Mouse (Mus musculus): ENCODE data around the gene Gria2. TPM values are rescaled to one million over a fixed set of nuclear protein-coding genes. Genes with fewer than 3 reads are reported as not detected.

Gria2 gene
- polyA plus RNA-seq, 1 experiment from 2014 or later = 0.02 TPM

DNA sequence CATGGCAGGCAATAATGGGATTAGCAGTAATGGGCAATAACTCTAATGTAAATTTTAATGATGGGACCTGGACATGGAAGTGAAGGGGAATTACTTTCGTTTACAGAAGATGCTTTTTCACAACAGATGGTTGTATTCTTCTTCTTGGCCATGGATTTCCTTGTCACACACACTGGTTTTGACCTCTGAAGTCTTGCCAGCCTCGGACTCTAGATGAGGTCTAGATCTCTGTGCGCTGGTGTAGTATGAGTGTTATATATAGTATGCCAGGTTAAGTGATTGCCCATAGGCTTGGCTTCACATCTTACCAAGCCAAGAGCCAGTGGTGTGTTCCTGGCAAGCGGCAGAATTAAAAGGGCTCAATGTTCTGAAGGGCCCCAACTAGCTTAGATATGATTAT, 43.7 kb downstream of the Gria2 start:
- no peak for ATAC-seq (ENCODE audit: low read depth)
- no peak overlapping the region for H3K4me2 ChIP-seq (ENCODE audit: low read depth, low read length)
- H3K36me3 ChIP-seq (ENCODE audit: control insufficient read depth, insufficient read depth) = no peaks in the 10 kb centered on the region
- no peak overlapping the region for H3K9ac ChIP-seq (ENCODE audit: low read depth, low read length)
- no peak overlapping the region for H3K4me3 ChIP-seq (ENCODE audit: low read depth, low read length)
- H3K27ac ChIP-seq (ENCODE audit: low read length) = no peak overlapping the region
- H3K4me1 ChIP-seq (ENCODE audit: control insufficient read depth, low read depth, low read length) = no peaks in the 10 kb centered on the region
- no peaks in the 10 kb centered on the region for H3K27me3 ChIP-seq (ENCODE audit: control insufficient read depth, insufficient read depth, low read depth, low read length)
- H3K9me3 ChIP-seq (replicated peaks; ENCODE audit: control insufficient read depth, low read length) = no peaks in the 10 kb centered on the region
- 62% methylated on average over 4 of the region's 4 CpGs for WGBS (ENCODE audit: insufficient replicate concordance)

DNA sequence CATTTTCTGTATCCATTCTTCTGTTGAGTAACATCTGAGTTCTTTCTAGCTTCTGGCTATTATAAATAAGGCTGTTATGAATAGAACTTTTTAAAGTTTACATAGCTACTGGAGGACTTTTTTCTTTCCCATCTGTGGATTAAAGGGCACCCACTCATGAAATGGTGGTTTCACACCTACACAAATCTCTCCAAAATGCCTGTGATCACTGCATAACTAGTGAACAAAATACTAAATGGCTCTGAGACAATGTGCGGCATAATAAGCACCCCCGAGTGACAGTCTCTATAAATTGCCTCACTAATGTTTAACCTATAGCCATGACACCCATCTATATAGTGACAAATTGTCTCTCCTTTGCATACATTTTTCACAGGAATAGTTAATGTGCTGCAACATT, 44.3 kb downstream of the Gria2 start:
- H3K27ac ChIP-seq (ENCODE audit: low read length) = no peak overlapping the region
- WGBS (ENCODE audit: insufficient replicate concordance) = 73% methylated on average over 2 of the region's 2 CpGs
- no peaks in the 10 kb centered on the region for H3K27me3 ChIP-seq (ENCODE audit: control insufficient read depth, insufficient read depth, low read depth, low read length)
- no peak for ATAC-seq (ENCODE audit: low read depth)
- no peak overlapping the region for H3K9ac ChIP-seq (ENCODE audit: low read depth, low read length)
- H3K9me3 ChIP-seq (replicated peaks; ENCODE audit: control insufficient read depth, low read length) = no peaks in the 10 kb centered on the region
- H3K4me2 ChIP-seq (ENCODE audit: low read depth, low read length) = no peak overlapping the region
- no peaks in the 10 kb centered on the region for H3K4me1 ChIP-seq (ENCODE audit: control insufficient read depth, low read depth, low read length)
- H3K4me3 ChIP-seq (ENCODE audit: low read depth, low read length) = no peak overlapping the region
- no peaks in the 10 kb centered on the region for H3K36me3 ChIP-seq (ENCODE audit: control insufficient read depth, insufficient read depth)

DNA sequence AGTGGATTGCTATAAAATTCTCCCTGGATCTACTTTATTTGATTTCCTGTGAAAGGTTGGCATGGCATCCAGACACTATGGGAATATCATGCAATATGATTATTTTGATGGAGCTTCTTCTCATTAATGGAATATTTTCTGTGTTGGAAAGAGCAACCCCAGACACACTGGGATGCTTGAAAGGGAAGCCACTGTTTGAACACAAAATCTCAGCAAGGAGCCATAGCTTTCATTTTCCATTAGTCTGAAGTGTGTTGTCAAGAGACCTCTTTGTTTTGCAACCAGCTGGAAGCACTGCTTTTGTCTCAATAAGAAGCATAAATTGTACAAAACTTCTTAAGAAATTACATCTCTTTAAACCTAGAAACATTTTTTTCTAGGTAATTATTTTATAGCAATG, 51.8 kb downstream of the Gria2 start:
- H3K27me3 ChIP-seq (ENCODE audit: control insufficient read depth, insufficient read depth, low read depth, low read length) = no peaks in the 10 kb centered on the region
- no peak overlapping the region for H3K4me3 ChIP-seq (ENCODE audit: low read depth, low read length)
- H3K4me1 ChIP-seq (ENCODE audit: control insufficient read depth, low read depth, low read length) = no peaks in the 10 kb centered on the region
- ATAC-seq (ENCODE audit: low read depth) = no peak
- H3K9ac ChIP-seq (ENCODE audit: low read depth, low read length) = no peak overlapping the region
- H3K36me3 ChIP-seq (ENCODE audit: control insufficient read depth, insufficient read depth) = no peaks in the 10 kb centered on the region
- H3K9me3 ChIP-seq (replicated peaks; ENCODE audit: control insufficient read depth, low read length) = no peaks in the 10 kb centered on the region
- H3K4me2 ChIP-seq (ENCODE audit: low read depth, low read length) = no peak overlapping the region
- H3K27ac ChIP-seq (ENCODE audit: low read length) = no peak overlapping the region

DNA sequence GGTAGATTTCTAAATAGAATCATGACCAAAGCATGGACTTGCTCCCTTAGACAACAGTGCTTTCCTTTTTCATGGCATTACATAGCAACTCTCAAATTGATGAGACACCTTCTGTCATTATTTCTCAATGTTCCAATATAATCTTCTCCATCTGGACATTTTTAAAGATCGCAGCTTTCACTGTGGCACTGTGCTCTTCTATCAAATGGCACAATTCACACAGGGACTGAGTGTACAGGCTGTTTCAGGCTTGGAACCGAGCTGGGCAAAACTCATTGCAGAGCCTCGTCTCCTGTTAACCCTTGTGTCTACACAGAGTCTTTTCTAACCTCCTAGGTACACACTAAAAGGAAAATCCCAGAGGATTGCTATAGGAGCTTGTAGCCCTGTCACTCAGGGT, 77.4 kb downstream of the Gria2 start:
- H3K27ac ChIP-seq (ENCODE audit: low read length) = no peak overlapping the region
- WGBS (ENCODE audit: insufficient replicate concordance) = 48% methylated on average over 3 of the region's 3 CpGs

DNA sequence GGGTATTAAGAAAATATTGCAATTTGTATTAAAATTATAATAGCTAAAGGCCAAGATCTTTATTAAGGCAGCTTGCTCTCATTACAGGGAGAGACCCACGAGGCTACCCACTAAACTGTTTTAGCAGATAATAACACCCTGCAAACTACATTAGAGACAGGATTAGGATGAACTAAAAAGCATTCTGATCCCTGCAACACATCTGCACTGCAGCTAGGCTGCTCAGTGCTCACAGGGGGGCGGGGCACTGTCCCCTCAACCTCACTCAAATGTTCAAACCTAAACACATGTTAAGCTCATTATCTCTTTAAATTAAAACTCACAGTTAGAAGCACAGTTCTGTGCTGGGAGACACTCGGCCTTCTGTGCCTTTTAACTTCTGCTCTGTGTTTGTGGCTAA, 89.5 kb downstream of the Gria2 start:
- Histone ChIP-seq H3K4me2 (ENCODE audit: low read depth, low read length) (no peak overlapping the region), H3K9ac (ENCODE audit: low read depth, low read length) (no peak overlapping the region), H3K9me3 (replicated peaks; ENCODE audit: control insufficient read depth, low read length) (no peaks in the 10 kb centered on the region), H3K36me3 (ENCODE audit: control insufficient read depth, insufficient read depth) (no peaks in the 10 kb centered on the region), H3K4me3 (ENCODE audit: low read depth, low read length) (no peak overlapping the region), H3K27ac (ENCODE audit: low read length) (no peak overlapping the region), H3K27me3 (ENCODE audit: control insufficient read depth, insufficient read depth, low read depth, low read length) (no peaks in the 10 kb centered on the region), H3K4me1 (ENCODE audit: control insufficient read depth, low read depth, low read length) (no peaks in the 10 kb centered on the region)
- 34% methylated on average over 3 of the region's 3 CpGs for WGBS (ENCODE audit: insufficient replicate concordance)
- ATAC-seq (ENCODE audit: low read depth) = no peak

More for the DNA sequence above, 77.4 kb downstream of the Gria2 start:
- H3K4me3 ChIP-seq (ENCODE audit: low read depth, low read length) = no peak overlapping the region
- no peak overlapping the region for H3K9ac ChIP-seq (ENCODE audit: low read depth, low read length)
- no peaks in the 10 kb centered on the region for H3K27me3 ChIP-seq (ENCODE audit: control insufficient read depth, insufficient read depth, low read depth, low read length)
- H3K4me2 ChIP-seq (ENCODE audit: low read depth, low read length) = no peak overlapping the region
- H3K9me3 ChIP-seq (replicated peaks; ENCODE audit: control insufficient read depth, low read length) = no peaks in the 10 kb centered on the region
- no peaks in the 10 kb centered on the region for H3K4me1 ChIP-seq (ENCODE audit: control insufficient read depth, low read depth, low read length)
- ATAC-seq (ENCODE audit: low read depth) = no peak
- H3K36me3 ChIP-seq (ENCODE audit: control insufficient read depth, insufficient read depth) = no peaks in the 10 kb centered on the region

DNA sequence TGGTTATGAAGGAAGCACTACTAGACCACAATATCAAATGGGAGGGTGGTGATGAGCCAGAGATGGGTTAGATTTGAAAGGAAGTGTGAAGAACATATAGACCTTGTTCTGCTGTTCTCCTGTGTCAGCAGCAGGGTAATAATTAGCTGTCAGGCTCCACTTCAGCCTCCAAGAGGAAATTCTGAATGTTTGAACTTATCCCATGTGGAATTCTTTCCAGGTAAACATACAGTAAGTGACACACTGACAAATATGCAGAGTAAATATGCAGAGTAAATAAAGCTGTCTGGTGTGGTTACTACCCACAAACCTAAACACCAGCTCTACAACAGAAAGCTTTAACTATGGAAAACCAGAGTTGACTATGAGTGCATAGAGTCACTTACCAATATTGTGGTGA, 93.6 kb downstream of the Gria2 start:
- Histone ChIP-seq H3K4me3 (ENCODE audit: low read depth, low read length) (no peak overlapping the region), H3K36me3 (ENCODE audit: control insufficient read depth, insufficient read depth) (no peaks in the 10 kb centered on the region), H3K4me2 (ENCODE audit: low read depth, low read length) (no peak overlapping the region), H3K9ac (ENCODE audit: low read depth, low read length) (no peak overlapping the region), H3K4me1 (ENCODE audit: control insufficient read depth, low read depth, low read length) (no peaks in the 10 kb centered on the region), H3K9me3 (replicated peaks; ENCODE audit: control insufficient read depth, low read length) (no peaks in the 10 kb centered on the region), H3K27me3 (ENCODE audit: control insufficient read depth, insufficient read depth, low read depth, low read length) (no peaks in the 10 kb centered on the region), H3K27ac (ENCODE audit: low read length) (no peak overlapping the region)
- ATAC-seq (ENCODE audit: low read depth) = peak; percentile 65

DNA sequence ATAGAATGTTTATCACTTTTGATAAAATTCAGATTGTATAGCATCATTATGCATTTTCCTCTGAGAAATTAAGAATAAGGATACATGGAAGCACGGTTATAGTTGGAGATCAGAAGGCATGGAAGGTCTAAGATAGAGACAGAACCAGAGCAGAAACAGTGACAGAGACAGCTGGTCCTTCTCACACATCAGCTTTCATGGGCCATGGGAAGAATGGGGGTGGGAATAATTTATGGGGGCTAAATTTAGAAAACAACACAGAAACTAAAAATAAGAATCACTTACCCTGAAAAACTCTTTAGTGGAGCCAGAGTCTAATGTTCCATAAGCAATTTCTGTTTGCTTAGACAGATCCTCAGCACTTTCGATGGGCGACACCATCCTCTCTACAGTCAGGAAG, 100.5 kb downstream of the Gria2 start:
- H3K4me2 ChIP-seq (ENCODE audit: low read depth, low read length) = no peak overlapping the region
- no peaks in the 10 kb centered on the region for H3K36me3 ChIP-seq (ENCODE audit: control insufficient read depth, insufficient read depth)
- no peak for ATAC-seq (ENCODE audit: low read depth)
- no peaks in the 10 kb centered on the region for H3K9me3 ChIP-seq (replicated peaks; ENCODE audit: control insufficient read depth, low read length)
- no peaks in the 10 kb centered on the region for H3K4me1 ChIP-seq (ENCODE audit: control insufficient read depth, low read depth, low read length)
- no peaks in the 10 kb centered on the region for H3K27me3 ChIP-seq (ENCODE audit: control insufficient read depth, insufficient read depth, low read depth, low read length)
- H3K27ac ChIP-seq (ENCODE audit: low read length) = no peak overlapping the region
- 56% methylated on average over 3 of the region's 3 CpGs for whole genome bisulfite sequencing (ENCODE audit: insufficient replicate concordance)
- no peak overlapping the region for H3K9ac ChIP-seq (ENCODE audit: low read depth, low read length)
- H3K4me3 ChIP-seq (ENCODE audit: low read depth, low read length) = no peak overlapping the region

DNA sequence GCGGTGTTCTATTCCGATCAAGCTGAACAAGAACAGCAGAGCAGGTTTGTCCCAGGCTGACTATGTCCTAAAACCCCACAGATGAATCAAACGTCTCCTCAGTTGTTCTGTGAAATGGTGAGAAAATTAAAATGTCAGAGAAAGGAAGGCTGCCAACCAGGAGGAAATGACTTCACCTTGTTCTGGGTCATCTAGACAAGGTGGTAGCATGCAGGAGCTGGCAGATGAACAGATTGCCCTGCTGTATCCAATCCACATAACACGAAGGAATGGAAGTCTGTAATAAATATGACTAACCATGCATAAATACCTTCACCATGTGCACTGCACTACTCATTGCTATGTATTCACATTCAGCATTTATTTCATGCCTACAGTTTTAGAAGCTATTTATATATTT, 105.1 kb downstream of the Gria2 start:
- H3K36me3 ChIP-seq (ENCODE audit: control insufficient read depth, insufficient read depth) = no peaks in the 10 kb centered on the region

DNA sequence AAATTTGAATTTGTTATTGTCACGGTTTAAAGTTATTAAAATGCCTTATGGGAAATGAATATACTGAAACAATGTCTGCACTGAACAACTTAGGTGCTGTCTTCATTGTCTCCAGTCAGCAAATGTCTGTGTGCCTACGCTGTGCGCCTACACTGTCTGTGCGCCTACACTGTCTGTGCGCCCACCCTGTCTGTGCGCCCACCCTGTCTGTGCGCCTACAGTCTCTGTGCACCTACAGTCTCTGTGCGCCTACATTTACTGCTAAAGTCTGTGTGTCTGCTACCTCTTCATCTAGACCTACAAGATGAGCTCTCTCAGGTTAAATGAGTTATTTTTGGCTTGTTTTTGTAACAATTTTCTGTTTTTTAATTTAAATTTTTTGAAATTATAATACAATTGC, 107.7 kb downstream of the Gria2 start:
- WGBS (ENCODE audit: insufficient replicate concordance) = 74% methylated on average over 8 of the region's 8 CpGs
- H3K9me3 ChIP-seq (replicated peaks; ENCODE audit: control insufficient read depth, low read length) = no peaks in the 10 kb centered on the region
- no peak overlapping the region for H3K27ac ChIP-seq (ENCODE audit: low read length)

More for the DNA sequence above, 105.1 kb downstream of the Gria2 start:
- Histone ChIP-seq H3K9ac (ENCODE audit: low read depth, low read length) (no peak overlapping the region), H3K9me3 (replicated peaks; ENCODE audit: control insufficient read depth, low read length) (no peaks in the 10 kb centered on the region), H3K4me3 (ENCODE audit: low read depth, low read length) (no peak overlapping the region), H3K4me2 (ENCODE audit: low read depth, low read length) (no peak overlapping the region), H3K4me1 (ENCODE audit: control insufficient read depth, low read depth, low read length) (no peaks in the 10 kb centered on the region), H3K27ac (ENCODE audit: low read length) (no peak overlapping the region), H3K27me3 (ENCODE audit: control insufficient read depth, insufficient read depth, low read depth, low read length) (no peaks in the 10 kb centered on the region)
- no peak for ATAC-seq (ENCODE audit: low read depth)
- WGBS (ENCODE audit: insufficient replicate concordance) = 70% methylated on average over 4 of the region's 4 CpGs

DNA sequence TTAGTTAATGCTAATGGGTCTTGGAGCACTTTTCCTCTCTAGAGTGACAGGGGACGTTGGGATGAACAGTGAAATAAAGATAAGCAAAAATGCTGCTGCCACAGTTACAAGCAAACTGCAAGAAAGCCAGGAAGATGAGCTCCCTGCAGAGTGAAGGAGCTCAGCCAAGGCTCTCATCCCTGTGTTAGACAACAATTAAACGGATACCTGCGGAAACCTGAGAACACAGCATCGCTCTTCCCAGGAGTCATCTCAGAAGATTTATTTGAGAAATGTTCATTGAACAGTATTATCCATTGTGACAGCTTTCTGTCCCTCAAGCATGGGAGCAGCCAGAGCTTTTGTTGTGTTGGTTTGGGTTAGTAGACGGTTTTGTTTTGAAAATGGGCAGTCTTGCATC, 137.5 kb downstream of the Gria2 start:
- Histone ChIP-seq H3K9ac (ENCODE audit: low read depth, low read length) (no peak overlapping the region), H3K27me3 (ENCODE audit: control insufficient read depth, insufficient read depth, low read depth, low read length) (no peaks in the 10 kb centered on the region), H3K36me3 (ENCODE audit: control insufficient read depth, insufficient read depth) (no peaks in the 10 kb centered on the region), H3K27ac (ENCODE audit: low read length) (no peak overlapping the region), H3K4me2 (ENCODE audit: low read depth, low read length) (no peak overlapping the region), H3K9me3 (replicated peaks; ENCODE audit: control insufficient read depth, low read length) (no peaks in the 10 kb centered on the region), H3K4me3 (ENCODE audit: low read depth, low read length) (no peak overlapping the region), H3K4me1 (ENCODE audit: control insufficient read depth, low read depth, low read length) (no peaks in the 10 kb centered on the region)
- no peak for ATAC-seq (ENCODE audit: low read depth)
- WGBS (ENCODE audit: insufficient replicate concordance) = 58% methylated on average over 5 of the region's 5 CpGs

More for the DNA sequence above, 107.7 kb downstream of the Gria2 start:
- no peaks in the 10 kb centered on the region for H3K27me3 ChIP-seq (ENCODE audit: control insufficient read depth, insufficient read depth, low read depth, low read length)
- no peak for ATAC-seq (ENCODE audit: low read depth)
- no peak overlapping the region for H3K4me3 ChIP-seq (ENCODE audit: low read depth, low read length)
- H3K9ac ChIP-seq (ENCODE audit: low read depth, low read length) = no peak overlapping the region
- no peaks in the 10 kb centered on the region for H3K36me3 ChIP-seq (ENCODE audit: control insufficient read depth, insufficient read depth)
- no peak overlapping the region for H3K4me2 ChIP-seq (ENCODE audit: low read depth, low read length)
- H3K4me1 ChIP-seq (ENCODE audit: control insufficient read depth, low read depth, low read length) = no peaks in the 10 kb centered on the region

All from liver, embryonic 16.5 days (tissue).